Mouse (Mus musculus) inflammation-experienced regulatory T-cells, adult 6 months (primary cell): ENCODE data around the gene Il1r2. TPM values are rescaled to one million over a fixed set of nuclear protein-coding genes. Genes with fewer than 3 reads are reported as not detected.
A peak's percentile ranks its signal among the peaks of the same experiment; 100 is the strongest.

Experiments
- ATAC-seq: one replicate; pipeline ENCODE4 v1.8.0; 2017
- polyA plus RNA-seq, 3 experiments: library from polyadenylated mRNA; unstranded; fragments of 100-300 nt; shearing (Covaris generic); gene quantifications; one replicate each; pipeline ENCODE4 v1.2.1; 2017

Gene Il1r2
- polyA plus RNA-seq, 3 experiments from 2014 or later: 110 to 229 (median 126) TPM

GRCm38 (mm10) chr1:40061359-40061758 is 12.5 kb upstream of the Il1r2 start:
- no peak for ATAC-seq

- ATAC-seq: no peak
Measured at GRCm38 (mm10) chr1:40063409-40063808, 10.5 kb upstream of the Il1r2 start.

- no peak for ATAC-seq
Measured at GRCm38 (mm10) chr1:40064508-40064907, 9.4 kb upstream of the Il1r2 start.

GRCm38 (mm10) chr1:40072558-40072957 is 1.3 kb upstream of the Il1r2 start:
- no peak for ATAC-seq

GRCm38 (mm10) chr1:40077328-40077727 is 3.4 kb downstream of the Il1r2 start:
- ATAC-seq: no peak

GRCm38 (mm10) chr1:40081041-40081440 is 7.2 kb downstream of the Il1r2 start:
- no peak for ATAC-seq

- peak; percentile 18 for ATAC-seq
Measured at GRCm38 (mm10) chr1:40084386-40084785, 10.5 kb downstream of the Il1r2 start.

- peak; percentile 67 for ATAC-seq
Measured at GRCm38 (mm10) chr1:40085403-40086182, 11.7 kb downstream of the Il1r2 start.

- no peak for ATAC-seq
Measured at GRCm38 (mm10) chr1:40091160-40091559, 17.3 kb downstream of the Il1r2 start.

- ATAC-seq: no peak
Measured at GRCm38 (mm10) chr1:40092541-40092940, 18.7 kb downstream of the Il1r2 start.

GRCm38 (mm10) chr1:40094601-40095304 is 20.9 kb downstream of the Il1r2 start:
- ATAC-seq: no peak

GRCm38 (mm10) chr1:40095585-40095984 is 21.7 kb downstream of the Il1r2 start:
- no peak for ATAC-seq

GRCm38 (mm10) chr1:40106306-40106705 is 32.4 kb downstream of the Il1r2 start:
- peak; percentile 36 for ATAC-seq

- ATAC-seq: peak; percentile 66
Measured at GRCm38 (mm10) chr1:40106719-40107118, 32.8 kb downstream of the Il1r2 start.

GRCm38 (mm10) chr1:40107971-40108749 is 34.3 kb downstream of the Il1r2 start:
- ATAC-seq: no peak

- ATAC-seq: no peak
Measured at GRCm38 (mm10) chr1:40109736-40110135, 35.9 kb downstream of the Il1r2 start.

- peak; percentile 49 for ATAC-seq
Measured at GRCm38 (mm10) chr1:40115271-40115670, 41.4 kb downstream of the Il1r2 start.

- ATAC-seq: peak; percentile 86
Measured at GRCm38 (mm10) chr1:40116422-40116821, 42.5 kb downstream of the Il1r2 start.

- ATAC-seq: no peak
Measured at GRCm38 (mm10) chr1:40117565-40117964, 43.7 kb downstream of the Il1r2 start.

GRCm38 (mm10) chr1:40124237-40124636 is 50.4 kb downstream of the Il1r2 start:
- ATAC-seq: no peak

- ATAC-seq: no peak
Measured at GRCm38 (mm10) chr1:40128481-40128880, 54.6 kb downstream of the Il1r2 start.

- ATAC-seq: no peak
Measured at GRCm38 (mm10) chr1:40129321-40129720, 55.4 kb downstream of the Il1r2 start.

GRCm38 (mm10) chr1:40131631-40132030 is 57.8 kb downstream of the Il1r2 start:
- no peak for ATAC-seq
